Mouse (Mus musculus) T-helper 1 cell (primary cell): ENCODE data around the gene Tmem201.

ENCODE experiments used
- in situ Hi-C: fragments of 300-600 bp; cut with MboI, MseI; formaldehyde crosslinking; loops from one replicate; pipeline ENCODE4 v1.15.1; 2025; ENCODE audit warnings: high pct_unique_total_duplicates

Gene Tmem201

DNA sequence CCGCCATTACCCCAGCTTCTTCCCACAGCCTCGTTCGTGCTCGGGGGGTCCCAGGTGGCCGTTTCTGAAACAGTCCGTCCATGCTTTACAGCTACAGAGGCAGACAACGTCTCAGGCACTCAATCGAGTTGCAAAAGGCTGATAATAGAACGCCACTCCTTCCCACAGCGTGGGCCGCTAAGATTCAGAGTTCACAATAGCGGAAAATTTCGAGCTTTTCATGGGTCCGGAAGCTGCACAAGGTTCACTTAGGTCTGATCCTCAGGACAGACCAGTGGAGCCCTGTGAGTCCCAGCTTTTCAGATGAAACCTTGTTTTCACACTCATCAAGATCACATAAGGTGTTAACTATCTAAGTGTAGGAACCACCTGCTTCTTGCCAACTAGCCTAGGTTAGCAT is 49.0 kb downstream of the Tmem201 start:
- in situ Hi-C loops: no loop called here

- in situ Hi-C loops: no loop called here
Measured at GRCm38 (mm10) chr4:149684841-149685623, 52.8 kb downstream of the Tmem201 start.

DNA sequence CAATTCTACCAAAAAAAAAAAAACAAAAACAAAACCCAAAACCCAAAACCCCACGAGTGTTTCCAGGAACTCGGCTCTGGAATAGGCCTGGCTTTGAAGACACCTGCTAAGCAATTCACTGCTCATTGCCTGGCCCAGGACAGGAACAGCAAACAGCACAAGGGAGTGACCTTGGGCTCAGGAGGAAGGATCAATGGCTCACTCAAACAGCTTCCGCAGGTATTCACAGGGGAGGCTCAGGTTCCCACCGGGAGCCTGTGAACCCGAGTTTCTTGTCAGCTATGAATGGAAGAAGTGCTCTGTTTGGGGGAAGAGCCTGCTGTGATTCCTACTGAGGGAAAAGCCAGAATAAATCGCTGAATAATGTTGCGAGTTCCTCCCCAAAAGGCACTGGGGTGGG is 54.0 kb downstream of the Tmem201 start:
- in situ Hi-C loops: no loop called here

DNA sequence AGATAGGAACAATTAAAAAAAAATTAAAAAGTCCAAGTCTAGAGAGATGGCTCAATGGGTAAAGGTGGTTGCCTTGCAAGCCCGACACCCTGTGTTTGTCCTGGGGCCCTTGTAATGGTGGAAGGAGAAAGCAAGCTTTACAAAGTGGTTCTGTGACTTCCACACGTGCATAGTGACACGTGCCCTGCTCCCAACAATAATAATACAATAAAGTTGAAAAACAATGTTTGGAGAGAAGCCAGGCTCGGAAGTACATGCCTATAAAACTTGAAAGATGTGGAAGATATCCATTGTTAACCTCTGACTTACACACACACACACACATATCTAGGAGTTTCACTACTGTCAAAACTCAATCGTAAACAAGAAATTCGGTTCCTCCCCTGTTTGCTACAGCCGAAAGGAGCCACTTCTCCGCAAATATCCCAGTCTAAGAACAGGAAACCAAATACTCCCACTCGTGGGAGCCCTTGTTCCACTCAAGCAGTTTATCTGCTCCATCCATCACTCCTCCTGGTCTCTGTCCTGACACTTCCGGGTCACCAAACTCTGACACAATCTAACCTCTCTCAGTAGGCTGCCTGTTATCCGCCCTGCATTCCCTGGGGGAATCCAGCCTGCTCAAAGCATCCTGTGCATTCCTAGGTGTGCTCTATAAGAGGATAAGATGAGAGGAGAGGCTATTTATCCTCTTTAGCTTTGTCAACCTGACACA is 58.6 kb downstream of the Tmem201 start:
- in situ Hi-C loops: no loop called here

GRCm38 (mm10) chr4:149678006-149678405 is 59.8 kb downstream of the Tmem201 start:
- in situ Hi-C loops: no loop called here

DNA sequence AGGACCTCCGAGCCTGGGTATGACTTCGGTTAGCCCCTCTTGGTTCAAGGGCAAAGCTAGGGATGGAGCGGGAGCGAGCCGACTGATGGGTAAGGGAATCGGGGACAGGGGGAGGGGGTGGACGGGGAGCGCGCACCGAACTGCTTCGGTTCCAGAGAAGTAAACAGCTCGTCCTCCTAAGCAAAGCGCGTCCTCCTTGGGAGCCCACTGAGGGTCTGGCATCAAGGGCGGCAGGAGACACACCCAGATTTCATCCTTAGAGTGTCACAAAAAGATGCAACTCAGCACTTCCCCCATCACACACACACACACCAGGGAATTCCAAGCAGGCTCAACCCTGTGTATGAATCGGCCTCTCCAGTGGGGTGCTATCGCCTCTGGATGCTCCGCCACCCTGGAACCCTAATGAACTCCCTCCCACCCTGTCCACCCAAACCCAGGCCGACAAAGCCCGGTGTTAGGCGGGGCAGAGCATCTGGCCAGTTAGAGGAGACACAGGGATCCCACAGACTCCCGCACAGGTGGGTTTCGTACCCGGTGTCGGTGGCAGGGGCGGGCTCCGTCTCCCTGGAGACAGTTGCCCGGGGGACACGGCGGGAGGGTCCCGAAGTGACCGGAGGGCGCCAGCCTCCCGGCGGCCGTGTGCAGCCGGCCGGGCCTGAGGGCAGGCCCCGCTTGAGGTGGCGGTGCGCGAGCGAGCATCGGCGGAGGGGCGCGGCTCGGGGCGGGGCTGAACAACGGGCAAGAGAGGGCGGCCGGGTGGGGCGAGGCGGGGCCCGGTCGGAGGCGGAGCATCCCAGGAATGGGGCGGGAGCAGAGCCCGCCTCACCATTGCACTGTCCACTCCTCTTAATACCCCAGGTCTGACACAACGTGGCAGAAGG is 62.2 kb downstream of the Tmem201 start:
- in situ Hi-C loops: no loop called here

DNA sequence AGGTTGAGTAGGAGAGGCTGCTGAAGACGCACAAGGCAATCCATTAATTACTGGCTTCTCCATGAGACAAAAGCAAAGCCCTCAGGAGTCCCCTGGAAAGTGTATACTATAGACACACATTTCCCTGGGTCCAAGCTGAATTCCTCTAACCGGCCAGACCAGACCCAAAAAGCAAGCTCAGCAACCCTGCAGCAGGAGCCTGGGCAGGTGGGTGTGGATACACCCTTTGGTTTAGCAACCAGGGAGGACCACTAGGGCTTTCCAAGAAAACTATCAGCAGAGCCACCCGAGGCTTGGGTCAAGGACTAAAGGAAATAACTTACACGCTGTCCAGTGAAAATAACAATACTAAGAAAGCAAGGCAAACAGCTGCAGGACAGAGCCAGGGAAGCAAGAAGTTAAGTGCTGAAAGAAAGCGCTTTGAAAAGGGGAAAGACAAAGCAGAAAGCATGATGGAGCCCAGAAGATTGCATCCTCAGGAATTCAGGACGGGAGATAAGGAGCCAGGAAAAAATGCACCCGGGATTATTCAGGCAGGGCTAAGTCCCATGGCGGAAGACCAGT is 62.9 kb downstream of the Tmem201 start:
- in situ Hi-C loops: no loop called here

DNA sequence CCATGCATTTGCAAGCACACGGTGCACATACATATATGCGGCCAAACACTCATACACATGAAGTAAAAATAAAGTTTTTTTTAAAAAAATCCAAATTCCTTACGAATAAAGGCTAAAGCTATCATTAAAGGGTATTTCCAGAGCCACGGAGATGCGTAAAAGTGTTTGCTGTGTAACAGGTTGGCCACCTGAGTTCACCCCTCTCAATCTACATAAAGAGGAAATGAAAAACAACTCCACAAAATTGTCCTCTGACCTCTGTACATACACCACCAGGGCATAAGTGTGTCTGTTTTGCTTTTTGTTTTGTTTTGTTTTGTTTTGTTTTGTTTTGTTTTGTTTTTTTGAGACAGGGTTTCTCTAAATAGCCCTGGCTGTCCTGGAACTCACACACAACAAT is 65.1 kb downstream of the Tmem201 start:
- in situ Hi-C loops: no loop called here

DNA sequence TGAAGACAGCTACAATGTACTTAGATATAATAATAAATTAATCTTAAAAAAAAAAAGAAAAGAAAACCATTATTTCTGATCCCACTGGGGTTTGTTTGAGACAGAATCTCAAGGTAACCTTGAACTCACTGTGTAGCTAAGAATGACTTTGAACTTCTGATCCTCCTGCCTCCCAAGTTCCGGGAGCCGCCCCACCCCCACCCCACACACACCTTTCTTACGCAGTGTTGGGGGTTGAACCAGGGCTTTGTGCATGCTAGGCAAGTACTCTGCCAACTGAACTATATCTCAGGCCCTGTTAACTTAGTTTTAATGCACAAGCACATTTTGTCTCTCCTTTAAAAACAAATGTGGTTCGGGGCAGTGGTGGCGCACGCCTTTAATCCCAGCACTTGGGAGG is 66.7 kb downstream of the Tmem201 start:
- in situ Hi-C loops: no loop called here

DNA sequence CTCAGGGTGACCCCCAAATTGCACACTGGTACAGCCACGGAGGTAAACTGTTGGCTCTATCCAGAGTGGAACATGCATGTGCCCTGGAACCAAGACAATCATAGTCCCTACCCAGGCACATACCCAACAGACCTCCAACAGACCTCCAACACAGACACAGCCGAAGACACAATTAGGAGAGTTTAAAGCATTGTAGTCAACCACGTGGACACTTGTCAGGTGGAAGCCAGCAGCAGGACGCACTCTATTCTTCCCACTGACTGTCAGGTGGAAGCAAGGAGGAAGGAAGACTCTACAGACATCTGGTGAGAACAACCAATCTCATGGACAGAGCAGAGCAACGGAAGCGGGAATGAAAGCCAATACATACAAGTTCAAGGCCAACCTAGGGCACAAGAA is 72.2 kb downstream of the Tmem201 start:
- in situ Hi-C loops: no loop called here
